Mouse (Mus musculus) ZHBTc4 (cell line): ENCODE measurements around the gene Fam169b.

Experiments used
- DNase-seq: peaks from one replicate; pipeline ENCODE4 v3.0.0-alpha.2; 2011; ENCODE audit warnings: low read depth, low spot score

The Fam169b gene

DNA sequence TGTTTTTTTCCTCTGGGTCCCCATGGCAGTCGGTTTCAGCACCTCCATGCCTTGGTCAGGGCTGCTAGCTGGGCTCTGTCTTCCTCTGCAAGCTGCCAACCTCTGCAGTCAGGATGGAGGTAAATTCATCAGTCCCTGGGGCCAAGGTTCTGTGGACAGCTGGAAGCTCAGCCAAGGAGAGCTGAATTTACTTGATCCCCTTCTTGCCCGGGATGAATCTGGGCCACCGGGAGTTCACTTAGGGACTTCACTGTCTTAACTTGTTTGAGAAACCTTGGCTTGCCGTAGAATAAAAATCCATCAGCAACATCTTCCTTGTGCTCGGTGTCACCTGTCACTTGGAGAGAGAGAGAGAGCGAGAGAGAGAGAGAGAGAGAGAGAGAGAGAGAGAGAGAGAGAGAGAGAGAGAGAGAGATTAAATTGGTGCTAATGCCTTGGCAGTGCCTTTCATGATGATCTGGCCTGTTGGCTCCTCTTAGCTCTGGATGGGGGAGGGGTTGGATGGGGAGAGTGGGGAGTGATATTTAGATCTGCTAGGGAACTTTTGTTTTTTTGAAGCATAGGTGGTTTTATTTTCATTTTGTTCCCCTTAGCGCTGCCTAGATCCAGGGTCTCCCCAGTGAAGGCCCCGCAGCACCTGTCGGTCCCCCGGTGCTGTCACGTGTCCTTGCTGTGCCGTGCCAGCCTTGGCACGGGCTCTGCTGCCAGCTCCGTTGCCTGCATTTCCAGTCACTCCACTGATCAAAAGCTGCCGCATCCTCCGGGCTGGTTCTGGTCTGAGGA, 44.6 kb downstream of the Fam169b start:
- no peak for DNase-seq

DNA sequence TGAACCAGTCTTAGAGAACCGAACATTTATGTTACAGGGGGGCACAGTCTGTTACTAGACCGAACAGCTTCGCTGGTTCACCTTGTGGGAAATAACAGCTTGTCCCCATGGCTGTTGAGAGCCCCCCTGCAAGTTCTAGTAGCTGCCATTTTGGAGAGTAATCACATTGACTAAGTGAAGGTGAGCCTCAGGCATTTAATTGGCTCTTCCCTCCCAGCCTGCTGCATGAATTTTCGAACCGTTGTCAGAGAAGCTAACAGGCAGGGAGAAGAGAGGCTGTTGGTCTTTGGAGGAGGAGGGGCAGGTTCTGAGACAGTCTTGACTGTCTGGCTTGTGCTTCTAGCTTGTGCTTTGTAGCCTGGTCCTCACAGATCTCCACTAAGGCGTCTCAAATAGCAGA, 45.3 kb downstream of the Fam169b start:
- DNase-seq = no peak

DNA sequence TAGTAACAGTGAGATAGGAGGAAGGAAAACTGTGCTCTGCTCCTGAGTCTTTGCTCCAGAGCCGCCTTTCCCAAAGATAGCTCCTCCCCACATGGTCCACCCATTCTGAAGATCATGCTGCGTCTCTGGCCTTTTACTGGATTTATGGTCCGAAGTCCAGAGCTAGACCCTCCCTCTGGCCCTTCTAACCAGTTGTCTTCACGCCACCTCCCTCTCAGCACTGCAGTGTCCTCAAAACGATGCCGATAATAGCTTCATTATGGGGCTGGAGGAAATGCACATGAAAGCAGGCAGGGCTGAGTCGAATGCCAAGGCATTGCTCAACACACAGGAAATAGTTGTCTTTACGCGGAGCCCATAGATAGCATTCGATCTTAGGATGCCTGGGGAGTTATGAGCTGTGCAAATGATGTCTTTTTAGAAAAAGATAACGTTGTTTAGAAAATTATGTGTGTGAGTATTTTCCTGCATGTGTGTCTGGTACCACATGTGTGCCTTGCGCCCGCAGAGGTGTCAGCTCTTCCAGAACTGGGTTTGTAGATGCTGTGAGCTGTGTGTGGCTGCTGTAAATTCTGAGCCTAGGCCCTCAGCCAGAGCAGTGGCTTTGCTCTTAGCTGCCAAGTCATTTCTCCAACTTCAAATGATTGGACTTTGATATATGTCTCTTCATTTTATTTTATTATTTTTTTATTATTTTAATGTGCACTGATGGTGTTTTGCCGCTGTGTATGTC, 46.6 kb downstream of the Fam169b start:
- no peak for DNase-seq

DNA sequence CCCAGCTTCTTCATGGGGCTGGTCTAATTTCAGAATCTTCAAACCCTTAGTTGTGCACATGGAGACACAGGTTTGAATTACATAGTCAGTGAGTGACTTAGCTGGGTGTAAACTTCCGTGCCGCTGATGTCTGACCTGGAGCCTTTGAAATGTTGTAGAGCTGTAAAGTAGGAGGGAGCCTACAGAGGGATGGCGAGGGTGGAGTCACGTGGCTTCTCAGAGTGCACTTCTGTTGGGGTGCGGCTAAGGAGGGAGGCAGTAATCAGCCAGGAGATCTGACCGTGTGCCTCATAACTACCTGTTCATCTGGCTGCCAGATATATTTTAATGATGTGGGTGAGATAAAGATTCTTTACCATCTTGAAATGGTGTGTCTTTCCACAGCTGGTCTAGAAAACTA, 49.4 kb downstream of the Fam169b start:
- DNase-seq = no peak

- no peak for DNase-seq
Measured at GRCm38 (mm10) chr7:68326190-68326722, 52.6 kb downstream of the Fam169b start.

DNA sequence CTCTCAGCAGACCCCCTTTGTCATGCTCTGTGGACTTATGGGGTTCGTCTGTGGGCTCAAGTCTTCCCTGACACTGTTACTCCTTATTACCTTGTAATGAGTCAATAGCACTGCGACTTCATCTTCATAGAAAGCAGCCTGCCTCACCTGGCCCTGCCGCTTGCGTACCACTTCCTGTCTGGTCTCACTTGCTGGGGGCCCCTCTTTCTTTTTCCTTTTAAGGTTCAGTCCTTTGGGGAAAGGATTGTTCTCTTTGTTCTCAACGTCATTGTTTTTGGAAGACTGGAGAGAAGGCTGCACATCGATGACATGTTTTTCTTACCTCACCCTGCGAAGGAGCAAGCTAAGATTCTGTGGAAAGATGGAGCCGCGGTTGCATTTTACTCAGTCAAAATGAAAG, 55.4 kb downstream of the Fam169b start:
- no peak for DNase-seq

DNA sequence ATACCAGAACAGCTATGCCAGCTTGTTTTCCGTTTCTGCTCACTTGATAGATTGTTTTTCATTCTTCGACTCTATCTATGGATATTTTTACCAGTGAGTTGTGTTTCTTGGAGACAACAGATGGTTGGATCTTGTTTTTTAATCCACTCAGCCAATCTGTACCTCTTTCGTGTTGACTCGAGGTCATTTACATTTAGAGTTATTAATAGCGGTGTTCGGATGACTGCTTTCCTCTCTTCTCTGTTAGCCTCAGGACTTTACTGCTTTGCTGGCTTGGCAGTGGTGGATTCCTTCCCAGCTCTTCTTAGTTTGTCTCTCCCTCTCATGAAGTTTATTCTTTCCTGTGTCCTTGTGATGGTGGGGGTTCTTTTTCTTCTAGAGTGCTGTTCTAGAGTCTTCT, 59.2 kb downstream of the Fam169b start:
- no peak for DNase-seq

- no peak for DNase-seq
Measured at GRCm38 (mm10) chr7:68337080-68337781, 63.6 kb downstream of the Fam169b start.

- no peak for DNase-seq
Measured at GRCm38 (mm10) chr7:68338680-68339079, 65.0 kb downstream of the Fam169b start.

DNA sequence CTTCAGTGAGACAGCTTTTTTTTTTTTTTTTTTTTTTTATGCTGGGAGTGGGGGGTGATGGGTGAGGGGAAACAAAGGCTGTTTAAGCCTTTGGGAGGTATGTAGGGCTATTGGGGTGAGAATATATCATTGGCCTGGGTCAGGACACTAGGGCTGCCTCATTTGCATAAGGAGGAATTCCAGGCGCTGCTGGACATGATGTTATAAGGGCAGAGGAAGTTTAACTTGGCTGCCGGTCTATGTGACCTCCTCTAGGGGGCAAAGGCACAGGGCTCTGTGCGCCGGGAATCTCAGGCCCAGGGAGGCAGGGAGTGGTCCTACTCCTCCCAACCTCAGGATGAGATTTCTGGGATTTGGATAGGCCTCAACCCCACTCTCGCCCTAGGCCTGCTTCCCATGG, 70.9 kb downstream of the Fam169b start:
- peak; percentile 63 for DNase-seq

DNA sequence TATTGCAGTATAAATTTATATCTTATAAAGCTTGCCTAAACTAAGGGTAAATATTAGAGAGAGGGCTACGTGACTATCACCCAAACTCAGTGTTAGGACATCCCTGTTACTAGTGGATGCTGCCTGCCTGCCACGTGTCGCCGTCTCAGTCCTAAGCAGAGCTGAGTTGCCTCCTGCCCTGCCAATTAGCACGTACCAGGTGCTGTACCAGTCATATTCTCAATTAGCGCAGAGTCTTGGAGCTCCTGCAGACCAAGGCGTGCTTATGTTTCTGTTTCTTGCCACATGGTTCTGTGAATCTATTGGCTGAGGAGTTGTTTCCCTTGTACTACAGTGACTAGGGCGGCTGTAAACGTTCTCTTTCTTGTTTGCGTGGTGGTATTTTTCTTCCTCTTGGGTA, 72.3 kb downstream of the Fam169b start:
- no peak for DNase-seq

- DNase-seq = no peak
Measured at GRCm38 (mm10) chr7:68355325-68356076, 81.9 kb downstream of the Fam169b start.

GRCm38 (mm10) chr7:68357407-68357806, 83.8 kb downstream of the Fam169b start:
- peak; percentile 72 for DNase-seq

DNA sequence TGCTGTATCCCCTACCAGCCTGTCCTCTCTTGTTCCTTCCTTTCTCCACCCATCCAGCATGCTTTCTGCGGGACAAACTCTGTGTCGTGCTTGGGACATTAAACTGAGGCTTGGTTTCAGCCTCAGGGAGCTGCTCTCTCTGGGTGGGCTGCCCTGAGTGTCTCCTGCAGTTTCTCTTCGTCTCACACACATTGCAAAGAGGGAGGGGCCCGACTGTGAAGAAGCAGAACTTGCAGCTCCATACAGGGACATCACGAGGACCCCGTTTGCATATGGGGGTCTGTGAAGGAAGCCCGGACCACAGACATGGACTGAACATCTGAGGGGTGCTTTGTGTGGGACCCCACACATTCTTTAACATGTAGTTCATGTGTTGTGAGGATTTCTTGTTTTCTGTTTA, 89.0 kb downstream of the Fam169b start:
- no peak for DNase-seq

GRCm38 (mm10) chr7:68365711-68366110, 92.1 kb downstream of the Fam169b start:
- DNase-seq = no peak

GRCm38 (mm10) chr7:68368948-68369347, 95.3 kb downstream of the Fam169b start:
- DNase-seq = no peak

DNA sequence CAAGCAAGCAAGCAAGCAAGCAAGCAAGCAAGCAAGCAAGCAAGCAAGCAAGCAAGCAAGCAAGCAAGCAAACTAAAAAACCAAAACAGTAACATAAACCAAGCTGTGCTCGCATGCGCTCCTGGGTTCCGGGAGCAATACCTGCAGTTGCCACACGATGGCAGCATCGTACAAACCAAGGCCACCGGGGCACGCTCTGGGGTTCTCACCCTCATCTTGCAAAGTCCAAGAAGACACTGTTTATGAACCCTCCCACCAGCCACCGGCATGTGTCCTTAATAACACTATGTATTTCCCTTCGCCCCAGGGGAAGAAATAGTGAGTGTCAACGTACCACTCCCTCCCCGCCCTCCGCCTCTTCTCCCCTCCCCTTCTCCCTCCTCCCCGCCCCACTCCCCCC, 96.1 kb downstream of the Fam169b start:
- peak; percentile 86 for DNase-seq

- DNase-seq = peak; percentile 78
Measured at GRCm38 (mm10) chr7:68374109-68374857, 100.6 kb downstream of the Fam169b start.

GRCm38 (mm10) chr7:68382187-68382586, 108.5 kb downstream of the Fam169b start:
- DNase-seq = no peak

DNA sequence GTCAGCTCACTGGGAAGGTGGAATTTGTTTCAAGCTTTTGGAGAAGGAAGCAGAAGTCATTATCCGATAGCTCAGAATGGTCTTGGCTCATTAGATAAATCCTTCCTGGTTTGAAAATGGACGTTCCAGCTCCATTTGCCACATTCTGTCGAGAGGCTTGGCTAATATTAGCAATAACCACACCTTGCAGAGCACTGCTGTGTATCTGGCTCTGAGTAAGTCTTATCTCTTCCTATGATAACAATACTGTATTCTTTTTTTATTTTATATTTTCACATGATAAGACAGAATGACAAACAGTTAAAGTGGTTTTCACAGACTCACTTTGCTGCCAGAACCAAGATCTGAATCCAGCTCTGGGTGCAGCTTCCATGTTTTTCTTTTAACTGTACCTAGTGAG, 113.1 kb downstream of the Fam169b start:
- DNase-seq = no peak
